Mouse (Mus musculus) lung, postnatal 0 days (tissue): ENCODE measurements around the gene Spint2.
"Not testable (repeated sequence)": the region's sequence is repeated elsewhere in the genome, so short reads cannot be mapped to it uniquely, and the experiment has no call there.

Experiments
- CTCF ChIP-seq: IDR thresholded peaks from 2 replicates; pipeline ENCODE4 v1.5.1; 2016; ENCODE audit warnings: antibody characterized with exemption, mild to moderate bottlenecking
- EP300 ChIP-seq: IDR thresholded peaks from 2 replicates; pipeline ENCODE4 v1.6.1; 2016; ENCODE audit warnings: antibody characterized with exemption, mild to moderate bottlenecking, control low read depth

DNA sequence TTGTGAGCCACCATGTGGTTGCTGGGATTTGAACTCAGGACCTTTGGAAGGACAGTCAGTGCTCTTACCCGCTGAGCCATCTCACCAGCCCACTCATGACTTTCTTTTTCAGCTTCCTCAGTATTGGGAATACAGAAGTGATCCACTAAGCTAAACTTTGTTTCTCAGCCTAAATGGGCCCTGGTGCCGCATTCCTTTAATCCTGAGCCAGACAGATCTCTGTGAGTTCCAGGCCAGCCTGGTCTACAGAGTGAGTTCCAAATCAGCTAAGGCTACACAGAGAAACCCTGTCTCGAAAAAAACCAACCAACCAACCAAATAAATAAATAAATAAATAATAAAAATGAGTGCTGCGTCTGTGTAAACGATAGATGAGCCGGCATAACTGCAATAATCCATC, 44.1 kb downstream of the Spint2 start:
- TF ChIP-seq CTCF, EP300: not testable (repeated sequence)
